Mouse (Mus musculus) skeletal muscle tissue, adult 2 months (tissue): ENCODE results near the gene Mtx1.
"Not testable (repeated sequence)": the region's sequence is repeated elsewhere in the genome, so short reads cannot be mapped to it uniquely, and the experiment has no call there.

ENCODE experiments used
- DNase-seq: peaks from one replicate; pipeline ENCODE4 v3.0.0-alpha.2; 2012; ENCODE audit warnings: low read depth, low spot score

Gene Mtx1

GRCm38 (mm10) chr3:89183058-89183958 is 43.6 kb downstream of the Mtx1 start, which contains the start of gene Fam189b:
Fam189b (plus strand) TSS chr3:89183143.
- peak; percentile 71 for DNase-seq

GRCm38 (mm10) chr3:89182531-89183057 is 44.3 kb downstream of the Mtx1 start:
- no peak for DNase-seq

GRCm38 (mm10) chr3:89181749-89182500 is 45.0 kb downstream of the Mtx1 start:
- DNase-seq, result no peak

GRCm38 (mm10) chr3:89179056-89179455 is 47.8 kb downstream of the Mtx1 start:
- no peak for DNase-seq

- DNase-seq, result no peak
These were observed 48.8 kb downstream of the Mtx1 start for GRCm38 (mm10) chr3:89178107-89178385.

GRCm38 (mm10) chr3:89177242-89178106 is 49.4 kb downstream of the Mtx1 start, which contains the start of gene Scamp3:
Scamp3 (plus strand) TSS chr3:89177473.
- peak; percentile 97 for DNase-seq

GRCm38 (mm10) chr3:89176421-89176820 is 50.5 kb downstream of the Mtx1 start:
- DNase-seq, result no peak

- DNase-seq, result no peak
These were observed 51.3 kb downstream of the Mtx1 start for GRCm38 (mm10) chr3:89175544-89175943.

GRCm38 (mm10) chr3:89174844-89175243 is 52.0 kb downstream of the Mtx1 start:
- DNase-seq, result no peak

GRCm38 (mm10) chr3:89166945-89167344 is 59.9 kb downstream of the Mtx1 start:
- no peak for DNase-seq

- no peak for DNase-seq
These were observed 61.5 kb downstream of the Mtx1 start for GRCm38 (mm10) chr3:89165268-89165870.

- peak; percentile 88 for DNase-seq
These were observed 62.2 kb downstream of the Mtx1 start, which contains the start of gene Clk2 for GRCm38 (mm10) chr3:89164506-89165267. Clk2 (plus strand) TSS chr3:89164795.

GRCm38 (mm10) chr3:89163643-89164245 is 63.1 kb downstream of the Mtx1 start:
- DNase-seq, result no peak

- no peak for DNase-seq
These were observed 63.8 kb downstream of the Mtx1 start for GRCm38 (mm10) chr3:89163123-89163522.

- DNase-seq, result no peak
These were observed 65.1 kb downstream of the Mtx1 start for GRCm38 (mm10) chr3:89161786-89162185.

GRCm38 (mm10) chr3:89161207-89161606 is 65.7 kb downstream of the Mtx1 start:
- DNase-seq, result not testable (repeated sequence)

GRCm38 (mm10) chr3:89159616-89160344 is 67.1 kb downstream of the Mtx1 start, which contains the start of gene Hcn3:
Hcn3 (minus strand) TSS chr3:89160196.
- no peak for DNase-seq

- no peak for DNase-seq
These were observed 67.7 kb downstream of the Mtx1 start for GRCm38 (mm10) chr3:89159211-89159610.
